Mouse (Mus musculus) lung, postnatal 10 days (tissue): ENCODE measurements at regions not wholly inside any gene's neighbourhood (a gene's known extent, or its start where the extent isn't known, plus 50 kb on each side); places are given as distances from the start of the nearest gene placed in this dataset.
"Not testable (repeated sequence)": the region's sequence is repeated elsewhere in the genome, so short reads cannot be mapped to it uniquely, and the experiment has no call there.

Source experiments
- DNase-seq: peaks from one replicate; pipeline ENCODE4 v3.0.0; 2021

DNA sequence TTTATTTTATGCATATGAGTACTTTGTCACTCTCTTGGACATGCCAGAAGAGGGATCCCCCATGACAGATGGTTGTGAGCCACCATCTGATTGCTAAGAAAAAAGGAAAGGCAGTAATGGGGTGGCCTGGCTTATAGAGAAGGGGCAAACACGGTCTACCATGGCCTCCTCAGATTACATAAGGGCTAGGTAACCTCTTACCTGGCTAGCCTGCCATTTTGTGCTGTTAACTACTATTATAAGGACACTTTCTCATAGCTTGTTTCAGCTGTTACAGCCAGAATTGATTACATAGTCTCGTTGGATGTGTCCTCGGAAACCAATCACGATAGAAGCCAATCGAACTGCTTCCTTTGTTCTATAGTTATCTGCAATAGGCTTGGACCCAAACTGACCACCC is 60.9 kb upstream of the Gm14496 start:
- DNase-seq, result no peak

- not testable (repeated sequence) for DNase-seq
These were observed 60.4 kb upstream of the Gm14496 start for GRCm38 (mm10) chr2:181930538-181930937.

GRCm38 (mm10) chr2:181931077-181931815 is 59.7 kb upstream of the Gm14496 start:
- peak; percentile 45 for DNase-seq

DNA sequence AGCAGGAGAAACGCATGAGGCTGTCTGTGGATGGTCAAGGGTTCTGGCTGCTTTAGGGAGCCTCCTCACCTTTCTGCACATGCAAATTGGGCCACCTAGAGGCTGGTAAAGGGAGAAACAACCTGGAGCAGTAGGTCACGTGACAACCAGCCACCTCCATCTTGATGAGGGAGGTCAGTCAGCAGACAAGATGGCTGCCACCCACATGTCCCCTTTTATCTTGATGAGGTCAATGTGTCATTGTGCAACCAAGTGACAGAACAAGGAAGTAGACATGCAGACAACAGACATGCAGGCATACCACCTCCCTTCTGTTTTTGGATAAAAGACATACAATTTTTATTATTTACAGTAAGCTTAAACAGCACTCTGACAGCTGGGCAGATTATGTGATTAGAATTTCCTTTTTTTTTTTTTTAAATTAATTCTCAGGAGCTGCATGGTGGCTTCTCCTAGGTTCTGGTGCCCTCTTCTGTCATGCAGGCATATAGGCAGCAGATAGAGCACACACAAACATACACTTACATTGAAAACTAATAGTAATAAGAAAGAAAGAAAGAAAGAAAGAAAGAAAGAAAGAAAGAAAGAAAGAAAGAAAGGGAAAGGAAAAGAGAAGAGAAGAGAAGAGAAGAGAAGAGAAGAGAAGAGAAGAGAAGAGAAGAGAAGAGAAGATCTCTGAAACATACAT is 58.9 kb upstream of the Gm14496 start:
- no peak for DNase-seq
